Mouse (Mus musculus) CH12.LX (cell line): ENCODE data around the gene Scfd2. TPM values are rescaled to one million over a fixed set of nuclear protein-coding genes. Genes with fewer than 3 reads are reported as not detected.

ENCODE experiments used
- DNase-seq: peaks from one replicate; pipeline ENCODE4 v3.0.0-alpha.2; 2013; ENCODE audit errors: extremely low read depth
- H3K27ac ChIP-seq: 2 replicates; pipeline ENCODE4 v1.5.1; 2012; ENCODE audit warnings: low read depth, mild to moderate bottlenecking, control low read depth, moderate library complexity; ENCODE audit not compliant: insufficient read depth
- H3K27me3 ChIP-seq: replicated peaks from 2 replicates; pipeline ENCODE3; 2012; ENCODE audit warnings: inconsistent platforms
- H3K36me3 ChIP-seq, 2 experiments: replicated peaks in 1 of 2; 2 replicates each; pipeline versions ENCODE3 to v1.6.1; 2012; ENCODE audit warnings: inconsistent platforms in 1 of 2, low read length in 1 of 2, mild to moderate bottlenecking in 1 of 2, mixed read lengths in 1 of 2, moderate library complexity in 1 of 2; ENCODE audit not compliant: control insufficient read depth in 1 of 2, insufficient read depth in 1 of 2
- H3K4me1 ChIP-seq, 2 experiments: 2 replicates each; pipeline ENCODE4 v1.6.1; 2012; ENCODE audit warnings: inconsistent platforms in 1 of 2, moderate library complexity in 1 of 2; ENCODE audit not compliant: insufficient read depth in 2 of 2, control insufficient read depth in 1 of 2
- H3K4me2 ChIP-seq: 2 replicates; pipeline ENCODE4 v1.6.1; 2012; ENCODE audit warnings: low read depth, mild to moderate bottlenecking, control low read depth; ENCODE audit not compliant: poor library complexity, insufficient read depth, severe bottlenecking
- H3K4me3 ChIP-seq, 3 experiments: fragments of 150-350 bp in 1 of 3; sonication (generic) in 1 of 3; replicated peaks in 1 of 3; 2 replicates each; pipeline versions ENCODE3 to v1.5.1; 2011 to 2012; ENCODE audit warnings: low read depth in 2 of 3, low read length in 2 of 3, mild to moderate bottlenecking in 2 of 3, moderate library complexity in 2 of 3, control low read depth in 1 of 3, improper control_type of control experiment in 1 of 3, inconsistent platforms in 1 of 3, mixed read lengths in 1 of 3; ENCODE audit not compliant: poor library complexity in 1 of 3
- H3K79me2 ChIP-seq: replicated peaks from 2 replicates; pipeline ENCODE4 v1.6.1; 2012; ENCODE audit warnings: mild to moderate bottlenecking, moderate library complexity; ENCODE audit not compliant: control insufficient read depth, poor library complexity, insufficient read depth, severe bottlenecking; ENCODE audit errors: extremely low read depth
- H3K9ac ChIP-seq: 2 replicates; pipeline ENCODE4 v1.6.1; 2012; ENCODE audit warnings: low read depth, mild to moderate bottlenecking, control low read depth, moderate library complexity; ENCODE audit not compliant: insufficient read depth
- H3K9me3 ChIP-seq: replicated peaks from 2 replicates; pipeline ENCODE3; 2012; ENCODE audit warnings: low read length, inconsistent platforms, mixed read lengths
- BHLHE40 ChIP-seq: IDR thresholded peaks from 2 replicates; pipeline ENCODE4 v1.6.1; 2011; ENCODE audit warnings: mild to moderate bottlenecking, low read depth, low read length, improper control_type of control experiment
- CHD1 ChIP-seq: IDR thresholded peaks from 2 replicates; pipeline ENCODE4 v1.6.1; 2012; ENCODE audit warnings: low read depth, low read length, improper control_type of control experiment, inconsistent platforms
- CHD2 ChIP-seq: IDR thresholded peaks from 2 replicates; pipeline ENCODE4 v1.6.1; 2011; ENCODE audit warnings: low read length, improper control_type of control experiment
- E2F4 ChIP-seq: IDR thresholded peaks from 2 replicates; pipeline ENCODE4 v1.6.1; 2011; ENCODE audit warnings: low read depth, low read length, improper control_type of control experiment; ENCODE audit not compliant: insufficient replicate concordance
- EP300 ChIP-seq: IDR thresholded peaks from 2 replicates; pipeline ENCODE4 v1.6.1; 2011; ENCODE audit warnings: low read length, improper control_type of control experiment
- ETS1 ChIP-seq: conservative IDR thresholded peaks from 2 replicates; pipeline ENCODE4 v1.6.1; 2012; ENCODE audit warnings: low read depth, mild to moderate bottlenecking, inconsistent platforms, low read length, improper control_type of control experiment, moderate library complexity
- GABPA ChIP-seq: IDR thresholded peaks from 2 replicates; pipeline ENCODE4 v1.6.1; 2012; ENCODE audit warnings: low read depth, low read length, improper control_type of control experiment, inconsistent platforms; ENCODE audit not compliant: insufficient replicate concordance
- HCFC1 ChIP-seq: IDR thresholded peaks from 2 replicates; pipeline ENCODE4 v1.6.1; 2012; ENCODE audit warnings: low read depth, mild to moderate bottlenecking, inconsistent platforms, low read length, improper control_type of control experiment
- IRF4 ChIP-seq: IDR thresholded peaks from 2 replicates; pipeline ENCODE4 v1.6.1; 2014; ENCODE audit warnings: low read depth, mild to moderate bottlenecking, inconsistent platforms, low read length, improper control_type of control experiment
- KAT2A ChIP-seq: IDR thresholded peaks from 2 replicates; pipeline ENCODE4 v1.6.1; 2012; ENCODE audit warnings: low read length, improper control_type of control experiment, inconsistent platforms; ENCODE audit not compliant: insufficient replicate concordance
- MAFK ChIP-seq: IDR thresholded peaks from 2 replicates; pipeline ENCODE4 v1.6.1; 2011; ENCODE audit warnings: low read length, improper control_type of control experiment; ENCODE audit not compliant: insufficient replicate concordance
- MAZ ChIP-seq: IDR thresholded peaks from 2 replicates; pipeline ENCODE4 v1.6.1; 2012; ENCODE audit warnings: low read depth, mild to moderate bottlenecking, inconsistent platforms, low read length, improper control_type of control experiment, moderate library complexity
- MEF2A ChIP-seq: IDR thresholded peaks from 2 replicates; pipeline ENCODE4 v1.6.1; 2014; ENCODE audit warnings: low read depth, mild to moderate bottlenecking, inconsistent platforms, low read length, improper control_type of control experiment, borderline replicate concordance
- MXI1 ChIP-seq: IDR thresholded peaks from 2 replicates; pipeline ENCODE4 v1.6.1; 2011; ENCODE audit warnings: mild to moderate bottlenecking, low read depth, low read length, improper control_type of control experiment
- NRF1 ChIP-seq: IDR thresholded peaks from 2 replicates; pipeline ENCODE4 v1.6.1; 2014; ENCODE audit warnings: low read depth, mild to moderate bottlenecking, inconsistent platforms, low read length, improper control_type of control experiment, moderate library complexity
- RCOR1 ChIP-seq: conservative IDR thresholded peaks from 2 replicates; pipeline ENCODE4 v1.6.1; 2012; ENCODE audit warnings: low read depth, mild to moderate bottlenecking, inconsistent platforms, low read length, improper control_type of control experiment
- TBP ChIP-seq: conservative IDR thresholded peaks from 2 replicates; pipeline ENCODE4 v1.6.1; 2011; ENCODE audit warnings: low read depth, low read length, improper control_type of control experiment
- TCF12 ChIP-seq: IDR thresholded peaks from 2 replicates; pipeline ENCODE4 v1.6.1; 2014; ENCODE audit warnings: low read depth, mild to moderate bottlenecking, inconsistent platforms, low read length, improper control_type of control experiment
- UBTF ChIP-seq: IDR thresholded peaks from 2 replicates; pipeline ENCODE4 v1.6.1; 2012; ENCODE audit warnings: low read depth, mild to moderate bottlenecking, inconsistent platforms, low read length, improper control_type of control experiment, moderate library complexity
- USF1 ChIP-seq: IDR thresholded peaks from 2 replicates; pipeline ENCODE4 v1.6.1; 2014; ENCODE audit warnings: low read depth, mild to moderate bottlenecking, inconsistent platforms, low read length, improper control_type of control experiment
- ZC3H11A ChIP-seq: IDR thresholded peaks from 2 replicates; pipeline ENCODE4 v1.6.1; 2012; ENCODE audit warnings: low read depth, mild to moderate bottlenecking, inconsistent platforms, low read length, improper control_type of control experiment
- ZMIZ1 ChIP-seq: IDR thresholded peaks from 2 replicates; pipeline ENCODE4 v1.6.1; 2012; ENCODE audit warnings: low read depth, mild to moderate bottlenecking, inconsistent platforms, low read length, improper control_type of control experiment
- ZNF384 ChIP-seq: IDR thresholded peaks from 2 replicates; pipeline ENCODE4 v1.6.1; 2012; ENCODE audit warnings: low read depth, low read length, improper control_type of control experiment, inconsistent platforms
- dilution Hi-C: fragments of 300-500 bp; cut with MboI; formaldehyde crosslinking; loops from 2 replicates; pipeline ENCODE4 v1.14.3; 2020; ENCODE audit warnings: low sequenced_read_pairs; ENCODE audit not compliant: extremely low pct_unique_long_range_greater_than_20kb, extremely low pct_ligation_motif_present
- in situ Hi-C: fragments of 300-500 bp; cut with MboI; formaldehyde crosslinking; loops from 3 replicates; pipeline ENCODE4 v1.14.3; 2019; ENCODE audit warnings: low sequenced_read_pairs, low pct_ligation_motif_present, low pct_unique_long_range_greater_than_20kb, mixed read lengths
- polyA plus RNA-seq: library from polyadenylated mRNA; unstranded; fragments of >175 nt; gene quantifications from 2 replicates; pipeline ENCODE4 v1.2.1, GENCODE M21; 2012; ENCODE audit warnings: low read depth; ENCODE audit not compliant: insufficient read length
- total RNA-seq, 2 experiments: library from RNA; depleted of rRNA; stranded (reverse); fragments of 300-350 nt in 1 of 2; fragments of >200 nt in 1 of 2; gene quantifications; 2 replicates each; pipeline ENCODE4 v1.2.3; 2012 to 2014

Gene Scfd2
- total and polyA plus RNA-seq, 3 experiments = 13.2 to 18.0 (median 14.4) TPM

GRCm38 (mm10) chr5:74321010-74321746, 210.4 kb downstream of the Scfd2 start:
- no peak overlapping the region for H3K4me3 ChIP-seq
- no peak for TF ChIP-seq USF1
- no peak for TF ChIP-seq KAT2A
- TF ChIP-seq ZNF384 = no peak
- TF ChIP-seq HCFC1 = no peak
- TF ChIP-seq BHLHE40 = no peak
- no peak for TF ChIP-seq MAFK
- no peak for TF ChIP-seq IRF4
- TF ChIP-seq TBP = no peak
- TF ChIP-seq ZC3H11A = no peak
- TF ChIP-seq TCF12 = no peak
- no peak for TF ChIP-seq ETS1
- no peak for TF ChIP-seq MEF2A
- no peak for TF ChIP-seq EP300
- TF ChIP-seq UBTF = no peak
- no peak for TF ChIP-seq NRF1
- no peak for TF ChIP-seq CHD2
- no peak overlapping the region for H3K9ac ChIP-seq
- no peaks in the 10 kb centered on the region for H3K79me2 ChIP-seq
- H3K36me3 ChIP-seq = no peaks in the 10 kb centered on the region
- no peak overlapping the region for H3K4me2 ChIP-seq
- no peak for DNase-seq
- H3K9me3 ChIP-seq = no peaks in the 10 kb centered on the region
- dilution Hi-C loops (no loop called here), in situ Hi-C loops (loop anchor here (25.0 kb wide), 1 partner anchor 616 kb away; no protein-coding TSS in a partner anchor)
- H3K4me1 ChIP-seq = no peaks in the 10 kb centered on the region
- no peak overlapping the region for H3K27ac ChIP-seq
- no peaks in the 10 kb centered on the region for H3K27me3 ChIP-seq

GRCm38 (mm10) chr5:74319551-74319950, 212.0 kb downstream of the Scfd2 start:
- H3K4me2 ChIP-seq = no peak overlapping the region
- dilution Hi-C loops = no loop called here
- H3K27me3 ChIP-seq = no peaks in the 10 kb centered on the region
- peaks cover 0 to 3% of the 10 kb centered on the region in 2 experiments for H3K36me3 ChIP-seq
- no peak overlapping the region for H3K4me3 ChIP-seq
- H3K27ac ChIP-seq = no peak overlapping the region
- H3K9ac ChIP-seq = no peak overlapping the region
- no peak for TF ChIP-seq RCOR1
- no peak for TF ChIP-seq KAT2A
- TF ChIP-seq E2F4 = no peak
- no peak for TF ChIP-seq GABPA
- TF ChIP-seq MXI1 = no peak
- no peak for TF ChIP-seq ZMIZ1
- no peak for TF ChIP-seq MAZ
- TF ChIP-seq CHD1 = no peak
- no peaks in the 10 kb centered on the region for H3K79me2 ChIP-seq
- H3K4me1 ChIP-seq = no peaks in the 10 kb centered on the region
- no peak for DNase-seq
- H3K9me3 ChIP-seq = no peaks in the 10 kb centered on the region
- in situ Hi-C loops = loop anchor here (10.0 to 25.0 kb wide), 2 partner anchors 618 to 835 kb away; partner anchors contain the start of gene Pdgfra
